Mouse (Mus musculus): ENCODE measurements around the gene Tmem256. TPM values are rescaled to one million over a fixed set of nuclear protein-coding genes. Genes with fewer than 3 reads are reported as not detected.

Gene Tmem256
- 433 and 495 TPM in 2 replicates for polyA plus RNA-seq (2014; fragmentation: Nextera tagmentation; extraction: Ambion mirVana)

GRCm38 (mm10) chr11:69837952-69838713 lies at the start of gene Tmem256:
TSS of gene Tmem256 (plus strand) at chr11:69838514.
- ATAC-seq (ENCODE audit: insufficient number of reproducible peaks, insufficient read depth, low FRiP score, low read depth), result peak; percentile 90
- peaks cover 28% of the 10 kb centered on the region for H3K4me1 ChIP-seq (ENCODE audit: control insufficient read depth, insufficient read depth, low read length)
- no peaks in the 10 kb centered on the region for H3K27me3 ChIP-seq (ENCODE audit: control insufficient read depth, insufficient read depth, low read length)
- peak within 1 kb of the TSS; percentile 74 for H3K4me3 ChIP-seq (ENCODE audit: low read depth, low read length)
- H3K27ac ChIP-seq (ENCODE audit: low read length), result peak within 1 kb of the TSS; percentile 89
- 0% methylated on average over 34 of the region's 34 CpGs for WGBS
- H3K9ac ChIP-seq (replicated peaks; ENCODE audit: low read depth, low read length), result peak within 1 kb of the TSS; percentile 69
- no peaks in the 10 kb centered on the region for H3K9me3 ChIP-seq (ENCODE audit: control insufficient read depth, low read depth, low read length)
- H3K36me3 ChIP-seq (ENCODE audit: control insufficient read depth, insufficient read depth, low read length), result peaks cover 6% of the 10 kb centered on the region; the same call in 1 of the 2 replicates
- H3K4me2 ChIP-seq (replicated peaks; ENCODE audit: low read depth, low read length), result peak within 1 kb of the TSS; percentile 64

GRCm38 (mm10) chr11:69789431-69789830 lies 48.9 kb upstream of the Tmem256 start:
- Histone ChIP-seq H3K9me3 (ENCODE audit: control insufficient read depth, low read depth, low read length) (no peaks in the 10 kb centered on the region), H3K27ac (ENCODE audit: low read length) (no peak overlapping the region), H3K27me3 (ENCODE audit: control insufficient read depth, insufficient read depth, low read length) (no peaks in the 10 kb centered on the region), H3K4me1 (ENCODE audit: control insufficient read depth, insufficient read depth, low read length) (peaks cover 3% of the 10 kb centered on the region; the same call in 1 of the 2 replicates), H3K4me2 (replicated peaks; ENCODE audit: low read depth, low read length) (no peak overlapping the region), H3K4me3 (ENCODE audit: low read depth, low read length) (no peak overlapping the region), H3K9ac (replicated peaks; ENCODE audit: low read depth, low read length) (no peak overlapping the region), H3K36me3 (ENCODE audit: control insufficient read depth, insufficient read depth, low read length) (no peaks in the 10 kb centered on the region)
- no peak for ATAC-seq (ENCODE audit: insufficient number of reproducible peaks, insufficient read depth, low FRiP score, low read depth)
- WGBS, result 60% methylated on average over 5 of the region's 5 CpGs

- H3K4me2 ChIP-seq (replicated peaks; ENCODE audit: low read depth, low read length), result no peak overlapping the region
- 69% methylated on average over 5 of the region's 5 CpGs for WGBS
- H3K4me3 ChIP-seq (ENCODE audit: low read depth, low read length), result no peak overlapping the region
- H3K36me3 ChIP-seq (ENCODE audit: control insufficient read depth, insufficient read depth, low read length), result no peaks in the 10 kb centered on the region
- no peak for ATAC-seq (ENCODE audit: insufficient number of reproducible peaks, insufficient read depth, low FRiP score, low read depth)
- no peaks in the 10 kb centered on the region for H3K27me3 ChIP-seq (ENCODE audit: control insufficient read depth, insufficient read depth, low read length)
- no peak overlapping the region for H3K9ac ChIP-seq (replicated peaks; ENCODE audit: low read depth, low read length)
- H3K4me1 ChIP-seq (ENCODE audit: control insufficient read depth, insufficient read depth, low read length), result no peaks in the 10 kb centered on the region; the same call in 1 of the 2 replicates
- no peak overlapping the region for H3K27ac ChIP-seq (ENCODE audit: low read length)
- H3K9me3 ChIP-seq (ENCODE audit: control insufficient read depth, low read depth, low read length), result no peaks in the 10 kb centered on the region
These were observed 46.9 kb upstream of the Tmem256 start for GRCm38 (mm10) chr11:69791420-69791819.

GRCm38 (mm10) chr11:69793429-69793828 lies 44.9 kb upstream of the Tmem256 start:
- no peak for ATAC-seq (ENCODE audit: insufficient number of reproducible peaks, insufficient read depth, low FRiP score, low read depth)
- Histone ChIP-seq H3K9ac (replicated peaks; ENCODE audit: low read depth, low read length) (no peak overlapping the region), H3K4me3 (ENCODE audit: low read depth, low read length) (no peak overlapping the region), H3K27me3 (ENCODE audit: control insufficient read depth, insufficient read depth, low read length) (no peaks in the 10 kb centered on the region), H3K4me2 (replicated peaks; ENCODE audit: low read depth, low read length) (no peak overlapping the region), H3K9me3 (ENCODE audit: control insufficient read depth, low read depth, low read length) (no peaks in the 10 kb centered on the region), H3K36me3 (ENCODE audit: control insufficient read depth, insufficient read depth, low read length) (no peaks in the 10 kb centered on the region), H3K27ac (ENCODE audit: low read length) (no peak overlapping the region), H3K4me1 (ENCODE audit: control insufficient read depth, insufficient read depth, low read length) (no peaks in the 10 kb centered on the region; the same call in 1 of the 2 replicates)
- 66% methylated on average over 5 of the region's 5 CpGs for WGBS

- ATAC-seq (ENCODE audit: insufficient number of reproducible peaks, insufficient read depth, low FRiP score, low read depth), result peak; percentile 97
- no peaks in the 10 kb centered on the region for H3K27me3 ChIP-seq (ENCODE audit: control insufficient read depth, insufficient read depth, low read length)
- WGBS, result 1% methylated on average over 52 of the region's 52 CpGs
- H3K27ac ChIP-seq (ENCODE audit: low read length), result no peak within 1 kb of the TSS
- peak within 1 kb of the TSS; percentile 44 for H3K4me3 ChIP-seq (ENCODE audit: low read depth, low read length)
- no peaks in the 10 kb centered on the region for H3K36me3 ChIP-seq (ENCODE audit: control insufficient read depth, insufficient read depth, low read length)
- peaks cover 15% of the 10 kb centered on the region for H3K4me1 ChIP-seq (ENCODE audit: control insufficient read depth, insufficient read depth, low read length)
- H3K4me2 ChIP-seq (replicated peaks; ENCODE audit: low read depth, low read length), result peak within 1 kb of the TSS; percentile 95
- no peaks in the 10 kb centered on the region for H3K9me3 ChIP-seq (ENCODE audit: control insufficient read depth, low read depth, low read length)
- H3K9ac ChIP-seq (replicated peaks; ENCODE audit: low read depth, low read length), result 0 out of 2 replicates have a peak within 1 kb of the TSS, but pooled peaks have one; percentile 28
These were observed 42.9 kb upstream of the Tmem256 start, which contains the start of gene Chrnb1 for GRCm38 (mm10) chr11:69795168-69795982. TSS of gene Chrnb1 (minus strand) at chr11:69795943.

- ATAC-seq (ENCODE audit: insufficient number of reproducible peaks, insufficient read depth, low FRiP score, low read depth), result no peak
- peak overlapping the region; percentile 44 for H3K4me3 ChIP-seq (ENCODE audit: low read depth, low read length)
- peaks cover 17% of the 10 kb centered on the region for H3K4me1 ChIP-seq (ENCODE audit: control insufficient read depth, insufficient read depth, low read length)
- no peaks in the 10 kb centered on the region for H3K9me3 ChIP-seq (ENCODE audit: control insufficient read depth, low read depth, low read length)
- no peak overlapping the region for H3K27ac ChIP-seq (ENCODE audit: low read length)
- peak overlapping the region; percentile 95 for H3K4me2 ChIP-seq (replicated peaks; ENCODE audit: low read depth, low read length)
- H3K27me3 ChIP-seq (ENCODE audit: control insufficient read depth, insufficient read depth, low read length), result no peaks in the 10 kb centered on the region
- H3K36me3 ChIP-seq (ENCODE audit: control insufficient read depth, insufficient read depth, low read length), result no peaks in the 10 kb centered on the region
- H3K9ac ChIP-seq (replicated peaks; ENCODE audit: low read depth, low read length), result no peak overlapping the region
- WGBS, result 2% methylated on average over 13 of the region's 13 CpGs
These were observed 42.3 kb upstream of the Tmem256 start for GRCm38 (mm10) chr11:69795983-69796435.

GRCm38 (mm10) chr11:69797924-69798323 lies 40.4 kb upstream of the Tmem256 start:
- no peak overlapping the region for H3K27ac ChIP-seq (ENCODE audit: low read length)
- 77% methylated on average over 7 of the region's 7 CpGs for WGBS
- H3K36me3 ChIP-seq (ENCODE audit: control insufficient read depth, insufficient read depth, low read length), result no peaks in the 10 kb centered on the region
- no peak overlapping the region for H3K4me2 ChIP-seq (replicated peaks; ENCODE audit: low read depth, low read length)
- no peaks in the 10 kb centered on the region for H3K9me3 ChIP-seq (ENCODE audit: control insufficient read depth, low read depth, low read length)
- H3K9ac ChIP-seq (replicated peaks; ENCODE audit: low read depth, low read length), result no peak overlapping the region
- no peak for ATAC-seq (ENCODE audit: insufficient number of reproducible peaks, insufficient read depth, low FRiP score, low read depth)
- no peaks in the 10 kb centered on the region; the same call in 1 of the 2 replicates for H3K27me3 ChIP-seq (ENCODE audit: control insufficient read depth, insufficient read depth, low read length)
- H3K4me1 ChIP-seq (ENCODE audit: control insufficient read depth, insufficient read depth, low read length), result peaks cover 29% of the 10 kb centered on the region
- no peak overlapping the region for H3K4me3 ChIP-seq (ENCODE audit: low read depth, low read length)

- Histone ChIP-seq H3K4me3 (ENCODE audit: low read depth, low read length) (peak overlapping the region; percentile 57; the same call in 1 of the 2 replicates), H3K27me3 (ENCODE audit: control insufficient read depth, insufficient read depth, low read length) (no peaks in the 10 kb centered on the region; the same call in 1 of the 2 replicates), H3K27ac (ENCODE audit: low read length) (peak overlapping the region; percentile 35; the same call in 1 of the 2 replicates), H3K4me2 (replicated peaks; ENCODE audit: low read depth, low read length) (peak overlapping the region; percentile 99), H3K9ac (replicated peaks; ENCODE audit: low read depth, low read length) (no peak overlapping the region), H3K4me1 (ENCODE audit: control insufficient read depth, insufficient read depth, low read length) (peaks cover 42% of the 10 kb centered on the region), H3K9me3 (ENCODE audit: control insufficient read depth, low read depth, low read length) (no peaks in the 10 kb centered on the region), H3K36me3 (ENCODE audit: control insufficient read depth, insufficient read depth, low read length) (no peaks in the 10 kb centered on the region)
- WGBS, result 20% methylated on average over 12 of the region's 12 CpGs
- ATAC-seq (ENCODE audit: insufficient number of reproducible peaks, insufficient read depth, low FRiP score, low read depth), result no peak
These were observed 38.7 kb upstream of the Tmem256 start for GRCm38 (mm10) chr11:69799394-69800137.
